Mouse (Mus musculus) kidney, embryonic 16.5 days (tissue): ENCODE measurements around the gene Tbxas1. TPM values are rescaled to one million over a fixed set of nuclear protein-coding genes. Genes with fewer than 3 reads are reported as not detected.
A peak's percentile ranks its signal among the peaks of the same experiment; 100 is the strongest.

Experiments
- ATAC-seq: fragments of 200-750 bp; cut with Nextera tagmentation; 2 replicates; pipeline ENCODE4 v1.8.0; 2017; ENCODE audit warnings: moderate TSS enrichment; ENCODE audit not compliant: low FRiP score, low TSS enrichment
- H3K27ac ChIP-seq: fragments of 300-500 bp; sonication (generic); 2 replicates; pipeline ENCODE4 v1.5.1; 2014; ENCODE audit warnings: low read length
- H3K27me3 ChIP-seq: fragments of 300-500 bp; sonication (generic); 2 replicates; pipeline ENCODE4 v1.6.1; 2014; ENCODE audit warnings: low read length, control low read depth, mixed read lengths; ENCODE audit not compliant: insufficient read depth
- H3K36me3 ChIP-seq: fragments of 300-500 bp; sonication (generic); 2 replicates; pipeline ENCODE4 v1.6.1; 2014; ENCODE audit warnings: low read length, control low read depth, mixed read lengths; ENCODE audit not compliant: insufficient read depth
- H3K4me1 ChIP-seq: fragments of 300-500 bp; sonication (generic); 2 replicates; pipeline ENCODE4 v1.6.1; 2014; ENCODE audit warnings: low read length, control low read depth, mixed read lengths; ENCODE audit not compliant: insufficient read depth
- H3K4me2 ChIP-seq: fragments of 300-500 bp; sonication (generic); replicated peaks from 2 replicates; pipeline ENCODE4 v1.6.1; 2014; ENCODE audit warnings: low read depth, low read length
- H3K4me3 ChIP-seq: fragments of 300-500 bp; sonication (generic); 2 replicates; pipeline ENCODE4 v1.5.1; 2014; ENCODE audit warnings: mild to moderate bottlenecking, low read length
- H3K9ac ChIP-seq: fragments of 300-500 bp; sonication (generic); replicated peaks from 2 replicates; pipeline ENCODE4 v1.6.1; 2014; ENCODE audit warnings: low read length
- H3K9me3 ChIP-seq: fragments of 300-500 bp; sonication (generic); 2 replicates; pipeline ENCODE4 v1.6.1; 2016; ENCODE audit warnings: low read length, control low read depth
- WGBS: fragments of 180-500 bp; shearing (Covaris S2); extraction: QIAGEN DNeasy Blood & Tissue Kit; methylation state at CpG from one replicate; pipeline ENCODE4 v1.1.7; 2014; 5-methylcytosine and 5-hydroxymethylcytosine counted together
- polyA plus RNA-seq: library from polyadenylated mRNA; unstranded; fragments of >200 nt; fragmentation: Nextera tagmentation; extraction: Ambion mirVana; gene quantifications from 2 replicates; pipeline ENCODE4 v1.2.1, GENCODE M21; 2015

The Tbxas1 gene
- polyA plus RNA-seq, 1 experiment from 2014 or later = 9.2 TPM

DNA sequence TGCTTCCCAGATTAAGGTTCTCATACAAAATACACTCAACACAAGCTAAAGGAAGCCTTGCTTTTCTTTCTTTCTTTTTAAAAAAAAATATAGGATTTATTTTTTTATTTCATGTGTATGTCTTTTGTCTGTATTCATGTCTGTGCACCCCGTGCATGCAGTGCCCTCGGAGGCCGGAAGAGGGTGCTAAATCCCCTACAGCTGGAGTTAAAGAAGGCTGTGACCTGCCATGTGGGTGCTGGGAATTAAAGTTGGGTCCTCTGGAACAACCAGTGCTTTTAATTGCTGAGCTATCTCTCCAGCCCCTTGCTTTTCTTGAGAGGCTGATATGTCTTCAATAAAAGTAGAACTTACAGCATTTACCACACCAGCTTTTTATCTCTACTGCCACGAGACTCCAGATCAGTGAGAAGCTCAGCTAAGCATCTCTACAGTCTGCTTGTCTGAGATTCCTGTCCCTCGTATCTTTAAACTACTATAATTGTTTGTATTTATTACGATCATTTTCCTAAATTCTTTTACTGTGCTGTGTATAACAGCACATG, 24.4 kb upstream of the Tbxas1 start:
- no peaks in the 10 kb centered on the region for H3K9me3 ChIP-seq
- no peak overlapping the region for H3K4me2 ChIP-seq
- peaks cover 30% of the 10 kb centered on the region for H3K4me1 ChIP-seq
- H3K36me3 ChIP-seq = no peaks in the 10 kb centered on the region
- no peaks in the 10 kb centered on the region for H3K27me3 ChIP-seq
- H3K9ac ChIP-seq = no peak overlapping the region
- no peak overlapping the region for H3K27ac ChIP-seq
- no peak for ATAC-seq
- WGBS = 92% methylated on average over 6 of the region's 6 CpGs
- no peak overlapping the region for H3K4me3 ChIP-seq

- WGBS = 86% methylated on average over 2 of the region's 2 CpGs
- H3K4me3 ChIP-seq = no peak overlapping the region
- no peaks in the 10 kb centered on the region for H3K9me3 ChIP-seq
- no peak overlapping the region for H3K27ac ChIP-seq
- no peak overlapping the region for H3K9ac ChIP-seq
- peaks cover 25% of the 10 kb centered on the region for H3K4me1 ChIP-seq
- H3K27me3 ChIP-seq = no peaks in the 10 kb centered on the region
- no peak overlapping the region for H3K4me2 ChIP-seq
- no peak for ATAC-seq
- no peaks in the 10 kb centered on the region for H3K36me3 ChIP-seq
Observed at GRCm38 (mm10) chr6:38851740-38852139, 23.5 kb upstream of the Tbxas1 start.

DNA sequence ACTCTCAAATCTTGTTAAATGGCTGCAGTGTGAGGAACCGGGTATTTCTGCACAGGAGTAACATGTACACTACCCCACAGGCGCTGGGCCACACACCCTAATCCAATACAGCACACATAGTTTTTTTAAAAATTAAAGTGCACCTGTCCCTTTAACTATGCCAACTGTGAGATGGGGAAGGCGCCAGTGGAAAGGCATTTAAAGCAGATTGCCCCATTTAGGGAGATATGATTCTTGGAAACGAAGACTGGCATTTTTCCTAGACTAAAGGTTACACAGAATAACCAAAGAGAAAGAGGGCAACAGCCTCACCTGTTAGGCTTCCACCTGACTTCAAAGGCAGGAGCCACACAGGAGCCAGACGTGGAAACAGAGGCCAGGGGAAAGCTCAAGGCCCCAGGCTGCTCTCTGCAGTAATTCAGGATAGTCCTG, 21.6 kb upstream of the Tbxas1 start:
- no peaks in the 10 kb centered on the region for H3K9me3 ChIP-seq
- no peak overlapping the region for H3K4me3 ChIP-seq
- H3K9ac ChIP-seq = 0 out of 2 replicates have a peak overlapping the region, but pooled peaks have one; percentile 28
- no peak overlapping the region for H3K27ac ChIP-seq
- whole genome bisulfite sequencing = 79% methylated on average over 5 of the region's 5 CpGs
- no peak for ATAC-seq
- H3K4me2 ChIP-seq = no peak overlapping the region
- H3K36me3 ChIP-seq = no peaks in the 10 kb centered on the region
- no peaks in the 10 kb centered on the region for H3K27me3 ChIP-seq
- peaks cover 8% of the 10 kb centered on the region for H3K4me1 ChIP-seq

- H3K36me3 ChIP-seq = no peaks in the 10 kb centered on the region
Observed at GRCm38 (mm10) chr6:38859819-38860218, 15.4 kb upstream of the Tbxas1 start.

DNA sequence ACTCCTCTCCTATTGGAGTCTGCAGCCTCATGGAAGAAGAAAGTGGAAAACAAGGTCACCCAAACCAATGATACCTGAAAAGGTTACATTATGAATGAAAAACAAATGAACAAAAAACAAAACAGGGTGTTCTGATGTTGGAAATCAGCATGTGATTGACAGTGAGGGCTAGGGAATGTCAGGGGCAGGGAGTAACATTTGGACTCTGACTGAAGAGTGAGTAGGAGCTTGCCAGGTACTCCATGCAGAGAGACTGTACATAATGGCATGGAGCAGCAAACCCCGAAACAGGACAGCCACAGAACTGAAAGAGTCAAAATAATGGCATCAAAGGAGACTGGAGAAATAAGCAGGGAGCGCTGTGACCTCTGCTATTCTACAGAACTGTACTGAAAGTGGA, 14.9 kb upstream of the Tbxas1 start:
- no peaks in the 10 kb centered on the region for H3K27me3 ChIP-seq
- no peak overlapping the region for H3K27ac ChIP-seq
- 90% methylated on average over 2 of the region's 2 CpGs for WGBS
- H3K4me1 ChIP-seq = peaks cover 10% of the 10 kb centered on the region
- H3K4me3 ChIP-seq = no peak overlapping the region
- H3K9me3 ChIP-seq = no peaks in the 10 kb centered on the region
- ATAC-seq = no peak
- no peaks in the 10 kb centered on the region for H3K36me3 ChIP-seq
- H3K9ac ChIP-seq = no peak overlapping the region
- no peak overlapping the region for H3K4me2 ChIP-seq

More at GRCm38 (mm10) chr6:38859819-38860218, 15.4 kb upstream of the Tbxas1 start:
- Histone ChIP-seq H3K9me3 (no peaks in the 10 kb centered on the region), H3K9ac (no peak overlapping the region), H3K4me2 (no peak overlapping the region), H3K4me3 (no peak overlapping the region), H3K27me3 (no peaks in the 10 kb centered on the region), H3K27ac (no peak overlapping the region), H3K4me1 (0 out of 2 replicates have a peak, but pooled peaks cover 5% of the 10 kb centered on the region)
- whole genome bisulfite sequencing = 96% methylated on average over 1 of the region's 1 CpGs
- no peak for ATAC-seq

DNA sequence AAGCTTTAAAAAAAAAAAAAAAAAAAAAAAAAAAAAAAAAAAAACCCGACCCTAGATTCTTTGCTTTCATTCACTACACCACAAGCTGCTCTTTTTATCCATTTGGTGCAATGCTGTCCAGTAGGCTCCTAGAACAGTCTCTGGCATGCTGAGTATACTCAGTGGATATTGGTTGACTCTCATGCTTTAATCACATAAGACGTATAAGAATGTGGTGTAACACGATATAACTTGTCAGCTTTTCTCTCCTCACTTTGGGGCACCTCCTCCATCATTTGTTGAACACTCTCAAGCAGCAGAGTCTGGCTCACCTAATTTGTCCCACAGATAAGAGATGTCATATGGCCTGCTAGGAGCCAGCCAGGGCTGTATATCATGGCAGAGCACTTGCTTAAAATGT, 11.6 kb upstream of the Tbxas1 start:
- Histone ChIP-seq H3K27me3 (no peaks in the 10 kb centered on the region), H3K9me3 (no peaks in the 10 kb centered on the region), H3K4me3 (no peak overlapping the region), H3K9ac (no peak overlapping the region), H3K4me1 (peaks cover 38% of the 10 kb centered on the region), H3K4me2 (no peak overlapping the region), H3K27ac (no peak overlapping the region), H3K36me3 (no peaks in the 10 kb centered on the region)
- 33% methylated on average over 3 of the region's 3 CpGs for WGBS
- no peak for ATAC-seq

DNA sequence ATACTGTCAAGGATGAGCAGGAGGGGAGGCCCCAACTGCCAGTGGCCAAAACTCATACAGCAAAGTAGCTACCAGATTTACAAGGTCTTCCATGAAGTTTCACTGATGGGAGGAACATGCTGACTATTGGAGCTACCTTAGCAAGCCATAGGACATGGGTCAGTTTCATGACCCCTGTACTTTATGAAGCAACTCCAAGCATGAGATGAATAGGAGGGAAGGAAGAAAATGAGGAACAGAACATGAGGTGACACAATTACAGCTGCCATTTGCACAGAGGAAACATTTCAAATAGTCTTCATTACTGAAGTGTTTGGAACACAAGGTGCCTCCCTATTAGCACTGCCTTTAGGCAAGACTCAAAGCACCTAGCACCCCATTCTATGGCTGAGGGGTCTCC, 9.4 kb upstream of the Tbxas1 start:
- Histone ChIP-seq H3K4me1 (peaks cover 47% of the 10 kb centered on the region), H3K9ac (no peak overlapping the region), H3K27me3 (no peaks in the 10 kb centered on the region), H3K36me3 (no peaks in the 10 kb centered on the region), H3K27ac (peak overlapping the region; percentile 6; the same call in 1 of the 2 replicates), H3K9me3 (no peaks in the 10 kb centered on the region), H3K4me2 (no peak overlapping the region), H3K4me3 (no peak overlapping the region)
- ATAC-seq = no peak

DNA sequence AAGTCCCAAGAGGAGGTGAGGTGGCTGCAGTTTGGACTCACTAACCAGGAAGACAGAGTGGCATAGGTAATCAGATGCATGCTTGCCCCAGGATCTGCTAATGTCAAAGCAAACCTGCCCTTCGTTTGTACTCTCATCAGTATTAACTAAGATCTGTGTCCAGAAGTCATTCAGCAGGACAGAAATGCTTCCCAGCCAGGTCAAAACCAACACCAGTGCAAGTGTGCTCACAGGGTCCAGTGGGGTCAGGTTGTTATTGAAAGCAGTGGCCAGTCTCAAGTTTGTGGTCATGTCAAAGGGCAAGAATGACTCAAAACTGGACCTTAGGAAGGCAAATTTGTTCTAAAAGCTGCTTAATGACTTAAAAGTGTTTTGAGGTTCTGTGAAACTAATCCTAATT, 8.8 kb upstream of the Tbxas1 start:
- Histone ChIP-seq H3K27ac (peak overlapping the region; percentile 40; the same call in 1 of the 2 replicates), H3K36me3 (no peaks in the 10 kb centered on the region)
- 42% methylated on average over 1 of the region's 1 CpGs for WGBS

GRCm38 (mm10) chr6:38866761-38867160, 8.4 kb upstream of the Tbxas1 start:
- H3K36me3 ChIP-seq = no peaks in the 10 kb centered on the region
- no peak for ATAC-seq
- H3K9ac ChIP-seq = no peak overlapping the region
- no peaks in the 10 kb centered on the region for H3K27me3 ChIP-seq
- no peak overlapping the region for H3K4me3 ChIP-seq
- no peaks in the 10 kb centered on the region for H3K9me3 ChIP-seq
- H3K4me2 ChIP-seq = no peak overlapping the region
- peak overlapping the region; percentile 40; the same call in 1 of the 2 replicates for H3K27ac ChIP-seq
- peaks cover 51% of the 10 kb centered on the region for H3K4me1 ChIP-seq
- WGBS = 57% methylated on average over 2 of the region's 2 CpGs

More for the DNA sequence above, 8.8 kb upstream of the Tbxas1 start:
- no peak overlapping the region for H3K4me3 ChIP-seq
- H3K4me1 ChIP-seq = peaks cover 47% of the 10 kb centered on the region
- no peak overlapping the region for H3K9ac ChIP-seq
- H3K9me3 ChIP-seq = no peaks in the 10 kb centered on the region
- no peak overlapping the region for H3K4me2 ChIP-seq
- no peaks in the 10 kb centered on the region for H3K27me3 ChIP-seq
- ATAC-seq = no peak

- no peak overlapping the region for H3K4me3 ChIP-seq
- no peak for ATAC-seq
- WGBS = 32% methylated on average over 1 of the region's 1 CpGs
- H3K4me2 ChIP-seq = no peak overlapping the region
- H3K36me3 ChIP-seq = no peaks in the 10 kb centered on the region
- H3K9ac ChIP-seq = no peak overlapping the region
- H3K27ac ChIP-seq = peak overlapping the region; percentile 40
- H3K9me3 ChIP-seq = no peaks in the 10 kb centered on the region
- no peaks in the 10 kb centered on the region for H3K27me3 ChIP-seq
- peaks cover 57% of the 10 kb centered on the region for H3K4me1 ChIP-seq
Observed at GRCm38 (mm10) chr6:38867291-38867690, 7.9 kb upstream of the Tbxas1 start.
